Mouse (Mus musculus) liver, embryonic 14.5 days (tissue): Measurements from ENCODE around the gene Brap. TPM values are rescaled to one million over a fixed set of nuclear protein-coding genes. Genes with fewer than 3 reads are reported as not detected.
A peak's percentile ranks its signal among the peaks of the same experiment; 100 is the strongest.

Source experiments
- ATAC-seq: fragments of 200-750 bp; cut with Nextera tagmentation; 2 replicates; pipeline ENCODE4 v1.8.0; 2017; ENCODE audit warnings: moderate number of reproducible peaks, mild to moderate bottlenecking, moderate library complexity; ENCODE audit not compliant: insufficient read depth
- DNase-seq, 3 experiments: peaks; one replicate each; pipeline ENCODE4 v3.0.0-alpha.2; 2012 to 2013; ENCODE audit warnings: low read depth in 3 of 3, low spot score in 3 of 3
- H3K27ac ChIP-seq: fragments of 300-500 bp; sonication (generic); 2 replicates; pipeline ENCODE4 v1.5.1; 2014; ENCODE audit warnings: moderate library complexity, mild to moderate bottlenecking, control low read depth, inconsistent platforms
- H3K27me3 ChIP-seq: fragments of 300-500 bp; sonication (generic); 2 replicates; pipeline ENCODE4 v1.6.1; 2014; ENCODE audit warnings: mild to moderate bottlenecking, low read length, moderate library complexity; ENCODE audit not compliant: control insufficient read depth, insufficient read depth
- H3K36me3 ChIP-seq: fragments of 300-500 bp; sonication (generic); replicated peaks from 2 replicates; pipeline ENCODE4 v1.6.1; 2014; ENCODE audit warnings: low read depth; ENCODE audit not compliant: control insufficient read depth, insufficient read depth
- H3K4me1 ChIP-seq, 2 experiments: fragments of 200-500 bp in 1 of 2; fragments of 300-500 bp in 1 of 2; sonication (generic) in 1 of 2; replicated peaks; 2 replicates each; pipeline ENCODE4 v1.6.1; 2012 to 2014; ENCODE audit warnings: antibody characterized with exemption in 1 of 2, inconsistent platforms in 1 of 2, low read length in 1 of 2; ENCODE audit not compliant: control insufficient read depth in 2 of 2, insufficient read depth in 2 of 2
- H3K4me2 ChIP-seq: fragments of 300-500 bp; sonication (generic); 2 replicates; pipeline ENCODE4 v1.6.1; 2014; ENCODE audit warnings: low read depth, mild to moderate bottlenecking, control low read depth, moderate library complexity
- H3K4me3 ChIP-seq, 2 experiments: fragments of 200-500 bp in 1 of 2; fragments of 300-500 bp in 1 of 2; sonication (generic) in 1 of 2; 2 replicates each; pipeline ENCODE4 v1.5.1; 2012 to 2014; ENCODE audit warnings: low read depth in 2 of 2, low read length in 2 of 2, mild to moderate bottlenecking in 2 of 2, control low read depth in 1 of 2, inconsistent platforms in 1 of 2, moderate library complexity in 1 of 2; ENCODE audit not compliant: insufficient read depth in 1 of 2
- H3K9ac ChIP-seq: fragments of 300-500 bp; sonication (generic); replicated peaks from 2 replicates; pipeline ENCODE4 v1.6.1; 2014; ENCODE audit warnings: mild to moderate bottlenecking, control low read depth, moderate library complexity
- H3K9me3 ChIP-seq: fragments of 300-500 bp; sonication (generic); 2 replicates; pipeline ENCODE4 v1.6.1; 2016; ENCODE audit warnings: low read length, mixed read lengths; ENCODE audit not compliant: control insufficient read depth
- CTCF ChIP-seq: IDR thresholded peaks from 2 replicates; pipeline ENCODE4 v1.5.1; 2016; ENCODE audit warnings: antibody characterized with exemption, low read depth, control low read depth
- EP300 ChIP-seq: IDR thresholded peaks from 2 replicates; pipeline ENCODE4 v1.6.1; 2016; ENCODE audit warnings: antibody characterized with exemption, low read depth
- WGBS: fragments of 180-500 bp; shearing (Covaris S2); extraction: QIAGEN DNeasy Blood & Tissue Kit; methylation state at CpG from one replicate; pipeline ENCODE4 v1.1.7; 2014; ENCODE audit not compliant: insufficient replicate concordance; 5-methylcytosine and 5-hydroxymethylcytosine counted together
- polyA plus RNA-seq, 2 experiments: library from polyadenylated mRNA; depleted of rRNA in 1 of 2; stranded (reverse) in 1 of 2; unstranded in 1 of 2; fragments of >200 nt; fragmentation: Nextera tagmentation in 1 of 2; extraction: Ambion mirVana in 1 of 2; gene quantifications; 2 replicates each; pipeline versions ENCODE4 v1.2.1 to v1.2.3; 2012 to 2014

Brap gene
- polyA plus RNA-seq, 2 experiments: 12.5 to 22.7 TPM

DNA sequence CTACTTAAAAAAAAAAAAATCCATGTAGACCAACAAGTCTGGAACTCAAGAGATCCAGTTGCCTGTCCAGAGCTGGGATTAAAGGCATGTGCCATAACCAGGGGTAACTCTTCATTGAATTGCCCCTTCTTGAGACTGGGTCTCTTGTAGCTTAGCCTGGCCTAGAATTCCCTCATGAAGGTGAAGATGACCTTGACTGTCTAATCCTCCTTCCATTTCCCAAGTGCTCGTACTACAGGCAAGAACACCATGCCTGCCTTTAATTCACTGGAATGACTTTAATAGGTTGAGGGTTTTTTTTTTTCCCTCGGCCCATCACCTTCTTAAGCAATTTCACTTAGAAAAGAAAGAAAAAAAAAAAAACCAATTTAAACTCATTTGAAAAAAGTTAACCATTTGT is 50.0 kb downstream of the Brap start:
- Histone ChIP-seq H3K9me3 (no peaks in the 10 kb centered on the region), H3K27ac (no peak overlapping the region), H3K4me3 (peak overlapping the region in 1 of 2 experiments; percentile 62; a peak in 2 of 4 replicates), H3K27me3 (no peaks in the 10 kb centered on the region), H3K4me1 (peaks cover 5 to 11% of the 10 kb centered on the region in 2 experiments; a peak in 2 of 4 replicates), H3K9ac (no peak overlapping the region), H3K36me3 (no peaks in the 10 kb centered on the region), H3K4me2 (peak overlapping the region; percentile 83)
- ATAC-seq (no peak), DNase-seq (no peak)
- 51% methylated on average over 2 of the region's 2 CpGs for WGBS
- no peak for TF ChIP-seq CTCF
- TF ChIP-seq EP300: no peak

DNA sequence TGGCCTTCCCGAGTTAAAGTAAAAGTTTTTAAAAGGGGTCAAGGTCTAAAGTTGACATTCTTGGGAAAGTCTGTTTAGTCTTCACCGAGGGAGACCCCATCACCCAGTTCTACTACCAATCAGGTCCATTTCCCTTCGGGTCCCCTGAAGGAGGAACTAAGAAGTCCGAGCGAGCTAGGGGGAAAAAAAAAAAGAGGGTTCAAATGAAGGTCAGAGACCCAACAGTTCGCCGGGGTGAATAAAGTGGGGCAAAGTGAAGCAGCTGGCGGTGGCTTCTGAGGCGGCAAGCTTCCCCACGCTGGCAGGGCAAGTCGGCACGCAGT is 50.4 kb downstream of the Brap start:
- Histone ChIP-seq H3K9me3 (no peaks in the 10 kb centered on the region), H3K4me2 (peak overlapping the region; percentile 83), H3K4me1 (peaks cover 5 to 14% of the 10 kb centered on the region in 2 experiments; a peak in 2 of 4 replicates), H3K27ac (peak overlapping the region; percentile 56), H3K36me3 (no peaks in the 10 kb centered on the region), H3K27me3 (no peaks in the 10 kb centered on the region), H3K4me3 (peak overlapping the region; percentile 62 to 75), H3K9ac (peak overlapping the region; percentile 83)
- no peak for ATAC-seq
- DNase-seq: no peak
- WGBS: under 1% methylated on average over 12 of the region's 12 CpGs
- TF ChIP-seq CTCF (no peak), EP300 (no peak)

DNA sequence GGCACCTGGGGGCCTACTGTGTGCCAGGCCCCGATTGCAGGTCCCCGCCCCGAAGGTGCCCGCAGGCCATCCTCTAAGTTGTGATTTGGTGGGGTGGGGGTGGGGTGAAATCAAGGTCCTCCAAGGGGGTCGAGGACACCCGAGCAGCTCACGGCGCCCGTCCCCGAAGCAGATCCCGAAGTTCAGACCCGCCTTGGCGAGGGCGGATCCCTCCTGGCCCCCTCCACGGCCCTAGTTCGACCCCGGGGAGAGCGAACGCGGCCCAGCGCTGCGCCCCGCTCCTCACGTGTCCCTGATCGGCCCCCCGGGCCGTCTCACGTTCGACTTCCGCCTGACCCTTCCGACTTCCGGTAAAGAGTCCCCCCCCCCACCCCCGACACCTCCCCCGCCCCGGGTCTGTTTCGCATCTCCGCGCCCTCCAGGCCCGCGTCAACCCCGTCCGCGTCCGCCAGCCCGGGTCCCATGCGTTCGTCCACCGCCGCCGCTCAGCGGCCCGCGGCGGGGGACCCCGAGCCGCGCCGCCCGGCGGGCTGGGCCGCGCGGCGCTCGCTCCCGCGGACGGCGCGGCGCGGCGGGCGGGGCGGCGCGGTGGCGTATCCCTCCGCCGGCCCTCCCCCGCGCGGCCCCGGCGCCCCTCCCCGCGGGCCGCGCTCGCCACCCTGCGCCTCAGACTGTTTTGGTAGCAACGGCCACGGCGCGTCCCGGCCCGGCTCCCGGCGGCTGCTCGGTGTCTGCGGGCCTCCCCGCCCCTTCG is 51.0 kb downstream of the Brap start, which contains the start of gene Atxn2:
Gene Atxn2 (plus strand): TSS at position 164 of the 754 bp plus-strand sequence.
- Histone ChIP-seq H3K27ac (peak within 1 kb of the TSS; percentile 60), H3K9ac (peak within 1 kb of the TSS; percentile 83), H3K4me2 (peak within 1 kb of the TSS; percentile 83), H3K36me3 (no peaks in the 10 kb centered on the region), H3K9me3 (no peaks in the 10 kb centered on the region), H3K27me3 (no peaks in the 10 kb centered on the region), H3K4me3 (peak within 1 kb of the TSS; percentile 62 to 75), H3K4me1 (peaks cover 5 to 14% of the 10 kb centered on the region in 2 experiments; a peak in 2 of 4 replicates)
- TF ChIP-seq CTCF: no peak
- no peak for TF ChIP-seq EP300
- ATAC-seq (peak; percentile 85), DNase-seq (peak; percentile 56 to 68 (median 59))
- 0% methylated on average over 78 of the region's 103 CpGs for WGBS

DNA sequence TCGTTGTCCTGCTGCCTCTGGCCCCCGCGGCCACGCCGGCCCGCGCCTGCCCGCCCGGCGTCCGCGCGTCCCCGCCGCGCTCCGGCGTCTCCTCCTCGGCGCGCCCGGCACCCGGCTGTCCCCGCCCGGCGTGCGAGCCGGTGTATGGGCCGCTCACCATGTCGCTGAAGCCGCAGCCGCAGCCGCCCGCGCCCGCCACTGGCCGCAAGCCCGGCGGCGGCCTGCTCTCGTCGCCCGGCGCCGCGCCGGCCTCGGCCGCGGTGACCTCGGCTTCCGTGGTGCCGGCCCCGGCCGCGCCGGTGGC is 51.5 kb downstream of the Brap start:
- no peaks in the 10 kb centered on the region for H3K9me3 ChIP-seq
- H3K4me2 ChIP-seq: peak overlapping the region; percentile 83
- no peaks in the 10 kb centered on the region for H3K36me3 ChIP-seq
- ATAC-seq: peak; percentile 70
- peaks cover 5 to 14% of the 10 kb centered on the region in 2 experiments; a peak in 2 of 4 replicates for H3K4me1 ChIP-seq
- H3K27ac ChIP-seq: peak overlapping the region; percentile 60
- no peaks in the 10 kb centered on the region for H3K27me3 ChIP-seq
- DNase-seq: no peak
- peak overlapping the region; percentile 83 for H3K9ac ChIP-seq
- peak overlapping the region; percentile 62 to 75 for H3K4me3 ChIP-seq
- no peak for TF ChIP-seq EP300
- TF ChIP-seq CTCF: no peak
- WGBS: under 1% methylated on average over 49 of the region's 57 CpGs

DNA sequence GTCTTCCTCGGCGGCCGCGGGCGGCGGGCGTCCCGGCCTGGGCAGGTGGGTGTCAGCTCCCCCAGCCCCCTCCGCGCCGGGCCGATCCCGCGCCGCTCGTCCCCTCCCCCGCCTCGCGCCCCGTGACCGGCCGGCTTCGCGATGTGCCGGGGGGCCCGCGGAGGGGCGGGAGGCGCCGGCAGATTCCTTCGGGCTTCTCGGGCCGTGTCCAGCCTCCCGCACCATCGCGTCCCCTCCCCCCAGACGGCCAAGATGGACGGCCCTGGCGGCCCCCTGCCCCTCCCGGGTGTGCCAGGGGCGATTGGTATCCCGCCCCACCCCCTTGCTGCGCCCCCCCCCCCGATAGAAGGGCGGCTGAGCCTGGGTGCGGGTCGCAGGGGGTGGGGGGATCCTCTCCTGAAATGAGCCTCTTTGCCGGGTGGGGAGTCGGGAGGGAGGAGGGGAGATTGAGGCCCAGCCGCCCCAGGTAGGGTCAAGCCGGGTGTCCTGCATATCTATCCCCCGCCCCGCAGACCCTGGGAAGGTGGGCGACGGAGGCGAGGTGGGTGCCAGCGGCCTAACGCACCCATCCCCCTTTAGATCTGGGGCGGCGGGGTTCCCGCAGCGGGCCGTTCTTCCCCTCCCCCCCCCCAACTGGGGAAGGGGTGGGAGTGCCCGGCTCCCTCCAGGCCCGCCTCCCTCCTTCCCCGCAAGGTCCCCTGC is 52.0 kb downstream of the Brap start:
- TF ChIP-seq CTCF (no peak), EP300 (no peak)
- Histone ChIP-seq H3K4me3 (peak overlapping the region; percentile 62 to 75), H3K27ac (peak overlapping the region; percentile 60), H3K4me1 (peaks cover 5 to 14% of the 10 kb centered on the region in 2 experiments; a peak in 2 of 4 replicates), H3K9me3 (no peaks in the 10 kb centered on the region), H3K36me3 (no peaks in the 10 kb centered on the region; the same call in 1 of the 2 replicates), H3K9ac (peak overlapping the region; percentile 83), H3K27me3 (no peaks in the 10 kb centered on the region), H3K4me2 (peak overlapping the region; percentile 83)
- ATAC-seq (peak; percentile 14), DNase-seq (no peak)
- 1% methylated on average over 50 of the region's 66 CpGs for WGBS
